8 mouse cellular contexts compared by ENCODE assay signal in the genomic region with DNA sequence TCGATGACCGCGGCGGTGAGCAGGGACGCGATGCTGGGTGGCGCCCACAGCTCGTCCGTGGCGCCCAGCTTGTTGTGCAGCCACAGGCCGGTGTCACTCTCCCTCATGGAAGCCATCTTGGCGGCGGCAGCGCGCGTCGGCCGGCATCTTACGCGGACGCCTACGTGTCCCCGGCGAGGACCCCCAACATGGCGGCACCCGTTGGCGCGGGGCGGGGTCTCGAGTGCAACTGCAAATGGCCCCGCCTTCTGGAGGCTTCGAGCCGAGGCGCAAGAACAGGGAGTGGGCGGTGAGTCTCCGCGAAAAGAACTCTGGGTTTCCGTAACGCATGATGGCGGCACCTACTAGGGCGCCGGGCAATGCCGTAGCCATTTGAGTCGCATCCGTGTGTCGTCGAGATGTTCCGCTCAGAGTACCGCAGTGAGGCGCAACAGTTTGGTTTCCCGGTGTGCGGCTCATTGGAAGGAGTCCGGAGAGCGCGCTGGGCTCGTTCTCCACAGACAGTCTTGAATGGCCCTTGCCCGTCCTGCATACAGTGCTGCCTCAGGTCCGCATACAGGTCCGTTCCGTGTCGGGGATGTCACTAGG. TPM values are rescaled to one million over a fixed set of nuclear protein-coding genes. Genes with fewer than 3 reads are reported as not detected.
DNase-seq lines count a peak whose midpoint lies in the region; ATAC-seq and TF ChIP-seq lines count a peak whose summit lies in the region.

Gene Nelfa (minus strand): TSS at position 294 of the 588 bp plus-strand sequence.

- ATAC-seq in forebrain, embryonic 11.5 days (replicated peaks; ENCODE audit: low FRiP score): peak; percentile 97
- ATAC-seq in heart, embryonic 16.5 days (replicated peaks; ENCODE audit: extremely low read depth, insufficient read depth, low FRiP score): peak; percentile 97
- peak; percentile 93 for ATAC-seq in liver, embryonic 15.5 days (ENCODE audit: insufficient read depth)
- ATAC-seq in neural tube, embryonic 12.5 days (ENCODE audit: low FRiP score, low read depth): peak; percentile 99

- peak; percentile 98 for DNase-seq in CH12.LX (ENCODE audit: extremely low read depth)
- DNase-seq in c-Kit-positive CD71-positive TER-119-negative erythroid progenitor cells, embryonic 14.5 days (ENCODE audit: low read depth): peak; percentile 93
- peak; percentile 99 for DNase-seq in forebrain, embryonic 11.5 days (ENCODE audit: low spot score)
- DNase-seq in kidney, postnatal 36 days: peak; percentile 99
- peak; percentile 99 for DNase-seq in telencephalon, adult 2 months (ENCODE audit: low read depth, low spot score)

- no peak for TF ChIP-seq RAD21 in CH12.LX (IDR thresholded peaks at IDR 0.05; ENCODE audit: low read depth, low read length)

- no peaks in the 10 kb centered on the region for H3K27me3 ChIP-seq in CH12.LX (replicated peaks)
- H3K27me3 ChIP-seq in forebrain, embryonic 11.5 days (ENCODE audit: control insufficient read depth, insufficient read depth, low read length): no peaks in the 10 kb centered on the region
- H3K27me3 ChIP-seq in heart, embryonic 16.5 days (ENCODE audit: control insufficient read depth, insufficient read depth, low read length): no peaks in the 10 kb centered on the region
- H3K27me3 ChIP-seq in liver, embryonic 15.5 days: no peaks in the 10 kb centered on the region
- H3K27me3 ChIP-seq in neural tube, embryonic 12.5 days (replicated peaks): no peaks in the 10 kb centered on the region

- H3K36me3 ChIP-seq in CH12.LX (replicated peaks in 1 of 2; ENCODE audit: control insufficient read depth in 1 of 2, insufficient read depth in 1 of 2, low read length in 1 of 2): peaks cover 14 to 37% of the 10 kb centered on the region in 2 experiments
- no peaks in the 10 kb centered on the region; the same call in 1 of the 2 replicates for H3K36me3 ChIP-seq in forebrain, embryonic 11.5 days (ENCODE audit: control insufficient read depth, insufficient read depth, low read length)
- H3K36me3 ChIP-seq in heart, embryonic 16.5 days (ENCODE audit: control insufficient read depth, insufficient read depth): peaks cover 16% of the 10 kb centered on the region
- peaks cover 15% of the 10 kb centered on the region; the same call in 1 of the 2 replicates for H3K36me3 ChIP-seq in liver, embryonic 15.5 days (replicated peaks)
- H3K36me3 ChIP-seq in neural tube, embryonic 12.5 days: peaks cover 6% of the 10 kb centered on the region

- peak within 1 kb of the TSS; percentile 82 to 97 (median 84) for H3K4me3 ChIP-seq in CH12.LX (replicated peaks in 1 of 3; ENCODE audit: low read depth in 2 of 3, low read length in 2 of 3, poor library complexity in 1 of 3)
- peak within 1 kb of the TSS; percentile 94 for H3K4me3 ChIP-seq in forebrain, embryonic 11.5 days (ENCODE audit: low read depth, low read length)
- H3K4me3 ChIP-seq in heart, embryonic 16.5 days (ENCODE audit: low read length): peak within 1 kb of the TSS; percentile 98
- peak within 1 kb of the TSS; percentile 97 for H3K4me3 ChIP-seq in liver, embryonic 15.5 days (replicated peaks)
- peak within 1 kb of the TSS; percentile 83 for H3K4me3 ChIP-seq in neural tube, embryonic 12.5 days

- no peak for TF ChIP-seq EP300 in CH12.LX (IDR thresholded peaks at IDR 0.05; ENCODE audit: low read length)

- TF ChIP-seq CTCF in CH12.LX (conservative IDR thresholded peaks at IDR 0.05 in 1 of 2, IDR thresholded peaks at IDR 0.05 in 1 of 2; ENCODE audit: low read depth in 2 of 2, low read length in 2 of 2): no peak

- H3K9ac ChIP-seq in CH12.LX (ENCODE audit: insufficient read depth, low read depth): peak within 1 kb of the TSS; percentile 59
- H3K9ac ChIP-seq in forebrain, embryonic 11.5 days (ENCODE audit: low read length): peak within 1 kb of the TSS; percentile 92
- H3K9ac ChIP-seq in heart, embryonic 16.5 days (ENCODE audit: low read length): peak within 1 kb of the TSS; percentile 95
- peak within 1 kb of the TSS; percentile 91 for H3K9ac ChIP-seq in liver, embryonic 15.5 days
- peak within 1 kb of the TSS; percentile 93 for H3K9ac ChIP-seq in neural tube, embryonic 12.5 days

- peaks cover 18% of the 10 kb centered on the region for H3K9me3 ChIP-seq in CH12.LX (replicated peaks; ENCODE audit: low read length)
- H3K9me3 ChIP-seq in forebrain, embryonic 11.5 days (ENCODE audit: control insufficient read depth, low read length): no peaks in the 10 kb centered on the region; the same call in 1 of the 2 replicates
- 0 out of 2 replicates have a peak, but pooled peaks cover 2% of the 10 kb centered on the region for H3K9me3 ChIP-seq in heart, embryonic 16.5 days (replicated peaks; ENCODE audit: control insufficient read depth, low read length)
- H3K9me3 ChIP-seq in liver, embryonic 15.5 days (replicated peaks): no peaks in the 10 kb centered on the region
- 0 out of 2 replicates have a peak, but pooled peaks cover 6% of the 10 kb centered on the region for H3K9me3 ChIP-seq in neural tube, embryonic 12.5 days

- H3K79me2 ChIP-seq in CH12.LX (replicated peaks; ENCODE audit: control insufficient read depth, extremely low read depth, insufficient read depth, poor library complexity, severe bottlenecking): peaks cover 37% of the 10 kb centered on the region

- peak within 1 kb of the TSS; percentile 93 for H3K4me2 ChIP-seq in CH12.LX (ENCODE audit: insufficient read depth, low read depth, poor library complexity, severe bottlenecking)
- H3K4me2 ChIP-seq in forebrain, embryonic 11.5 days (ENCODE audit: low read depth, low read length, severe bottlenecking): peak within 1 kb of the TSS; percentile 59
- peak within 1 kb of the TSS; percentile 91 for H3K4me2 ChIP-seq in heart, embryonic 16.5 days (ENCODE audit: low read depth, low read length)
- peak within 1 kb of the TSS; percentile 83 for H3K4me2 ChIP-seq in liver, embryonic 15.5 days
- H3K4me2 ChIP-seq in neural tube, embryonic 12.5 days (replicated peaks): peak within 1 kb of the TSS; percentile 66

- H3K27ac ChIP-seq in CH12.LX (ENCODE audit: insufficient read depth, low read depth): peak within 1 kb of the TSS; percentile 80
- H3K27ac ChIP-seq in forebrain, embryonic 11.5 days (ENCODE audit: low read depth, low read length): peak within 1 kb of the TSS; percentile 89
- peak within 1 kb of the TSS; percentile 94 for H3K27ac ChIP-seq in heart, embryonic 16.5 days (ENCODE audit: low read length)
- H3K27ac ChIP-seq in liver, embryonic 15.5 days (replicated peaks): peak within 1 kb of the TSS; percentile 93
- peak within 1 kb of the TSS; percentile 74; the same call in 1 of the 2 replicates for H3K27ac ChIP-seq in neural tube, embryonic 12.5 days

- in situ Hi-C loops in CH12.LX (cut with MboI; ENCODE audit: low pct_ligation_motif_present, low pct_unique_long_range_greater_than_20kb, low sequenced_read_pairs): no loop called here

- under 1% methylated on average over 61 of the region's 61 CpGs for WGBS in forebrain, embryonic 11.5 days
- WGBS in heart, embryonic 16.5 days: under 1% methylated on average over 61 of the region's 61 CpGs
- WGBS in liver, embryonic 15.5 days (ENCODE audit: insufficient replicate concordance): under 1% methylated on average over 60 of the region's 61 CpGs
- WGBS in neural tube, embryonic 12.5 days: under 1% methylated on average over 61 of the region's 61 CpGs

- peak; percentile 82 for TF ChIP-seq POLR2A in CH12.LX (IDR thresholded peaks at IDR 0.05; ENCODE audit: low read depth, low read length)

- peaks cover 2 to 42% of the 10 kb centered on the region in 2 experiments; a peak in 3 of 4 replicates for H3K4me1 ChIP-seq in CH12.LX (ENCODE audit: control insufficient read depth in 1 of 2, insufficient read depth in 2 of 2)
- peaks cover 2% of the 10 kb centered on the region; the same call in 1 of the 2 replicates for H3K4me1 ChIP-seq in forebrain, embryonic 11.5 days (replicated peaks; ENCODE audit: control insufficient read depth, insufficient read depth, low read length)
- peaks cover 19% of the 10 kb centered on the region for H3K4me1 ChIP-seq in heart, embryonic 16.5 days (ENCODE audit: control insufficient read depth, insufficient read depth, low read length)
- peaks cover 40% of the 10 kb centered on the region for H3K4me1 ChIP-seq in liver, embryonic 15.5 days (replicated peaks)
- peaks cover 26% of the 10 kb centered on the region for H3K4me1 ChIP-seq in neural tube, embryonic 12.5 days

- dilution Hi-C loops in CH12.LX (cut with MboI; ENCODE audit: extremely low pct_ligation_motif_present, extremely low pct_unique_long_range_greater_than_20kb, low sequenced_read_pairs): no loop called here

TF ChIP-seq in CH12.LX, 34 proteins besides CTCF, POLR2A, EP300 and RAD21 (continues in another document):
- TF ChIP-seq MXI1 (IDR thresholded peaks at IDR 0.05; ENCODE audit: low read depth, low read length) (peak; percentile 56; the same call in 1 of the 2 replicates), MAFK (IDR thresholded peaks at IDR 0.05; ENCODE audit: insufficient replicate concordance, low read length) (no peak), TBP (conservative IDR thresholded peaks at IDR 0.05; ENCODE audit: low read depth, low read length) (peak; percentile 80; the same call in 1 of the 2 replicates), USF2 (conservative IDR thresholded peaks at IDR 0.05; ENCODE audit: low read depth, low read length) (no peak), NRF1 (IDR thresholded peaks at IDR 0.05; ENCODE audit: low read depth, low read length) (peak; percentile 77), TCF12 (IDR thresholded peaks at IDR 0.05; ENCODE audit: low read depth, low read length) (peak; percentile 84; the same call in 1 of the 2 replicates), RCOR1 (conservative IDR thresholded peaks at IDR 0.05; ENCODE audit: low read depth, low read length) (0 out of 2 replicates have a peak, but pooled peaks have one; percentile 59), ZMIZ1 (IDR thresholded peaks at IDR 0.05; ENCODE audit: low read depth, low read length) (peak; percentile 73), BHLHE40 (IDR thresholded peaks at IDR 0.05; ENCODE audit: low read depth, low read length) (no peak), JUN (IDR thresholded peaks at IDR 0.05; ENCODE audit: insufficient read depth, low read depth, low read length) (no peak), POLR2AphosphoS2 (IDR thresholded peaks at IDR 0.05; ENCODE audit: low read depth, low read length) (peak; percentile 70; the same call in 1 of the 2 replicates), KAT2A (IDR thresholded peaks at IDR 0.05; ENCODE audit: insufficient replicate concordance, low read length) (peak; percentile 77; the same call in 1 of the 2 replicates), GABPA (IDR thresholded peaks at IDR 0.05; ENCODE audit: insufficient replicate concordance, low read depth, low read length) (no peak; the same call in 1 of the 2 replicates)

RNA-seq across cellular contexts. Expression of gene Nelfa, which starts in this region (rescaled TPM):
- total RNA-seq in CH12.LX (2012; rRNA removed) (23.9 and 27.6 TPM in 2 replicates), CH12.LX (2014; rRNA removed) (20.4 and 20.6 TPM in 2 replicates)
- 35.3 and 41.2 TPM in 2 replicates for polyA plus RNA-seq in CH12.LX (2012; ENCODE audit: insufficient read length, low read depth)
- 86.3 and 88.3 TPM in 2 replicates for polyA plus RNA-seq in forebrain, embryonic 11.5 days (2014; fragmentation: Nextera tagmentation; extraction: Ambion mirVana)
- polyA plus RNA-seq in heart, embryonic 16.5 days (2015; fragmentation: Nextera tagmentation; extraction: Ambion mirVana): 31.0 and 32.9 TPM in 2 replicates
- 24.7 and 26.1 TPM in 2 replicates for polyA plus RNA-seq in liver, embryonic 15.5 days (2015; fragmentation: Nextera tagmentation; extraction: Ambion mirVana)
- polyA plus RNA-seq in neural tube, embryonic 12.5 days (2016; fragmentation: Nextera tagmentation; extraction: Ambion mirVana): 55.6 and 57.8 TPM in 2 replicates

Comparison
In these comparisons a context has a peak if more than half of its experiments do, and no peak if none do; other contexts are left out.
1. Peak in every context shown above with its lines: DNase-seq, ATAC-seq, H3K4me3 ChIP-seq and H3K27ac ChIP-seq.